Mouse (Mus musculus) retina, postnatal 1 day (tissue): ENCODE measurements around the gene Ercc1.

ENCODE experiments used
- DNase-seq: peaks from one replicate; pipeline ENCODE4 v3.0.0-alpha.2; 2012

The Ercc1 gene

DNA sequence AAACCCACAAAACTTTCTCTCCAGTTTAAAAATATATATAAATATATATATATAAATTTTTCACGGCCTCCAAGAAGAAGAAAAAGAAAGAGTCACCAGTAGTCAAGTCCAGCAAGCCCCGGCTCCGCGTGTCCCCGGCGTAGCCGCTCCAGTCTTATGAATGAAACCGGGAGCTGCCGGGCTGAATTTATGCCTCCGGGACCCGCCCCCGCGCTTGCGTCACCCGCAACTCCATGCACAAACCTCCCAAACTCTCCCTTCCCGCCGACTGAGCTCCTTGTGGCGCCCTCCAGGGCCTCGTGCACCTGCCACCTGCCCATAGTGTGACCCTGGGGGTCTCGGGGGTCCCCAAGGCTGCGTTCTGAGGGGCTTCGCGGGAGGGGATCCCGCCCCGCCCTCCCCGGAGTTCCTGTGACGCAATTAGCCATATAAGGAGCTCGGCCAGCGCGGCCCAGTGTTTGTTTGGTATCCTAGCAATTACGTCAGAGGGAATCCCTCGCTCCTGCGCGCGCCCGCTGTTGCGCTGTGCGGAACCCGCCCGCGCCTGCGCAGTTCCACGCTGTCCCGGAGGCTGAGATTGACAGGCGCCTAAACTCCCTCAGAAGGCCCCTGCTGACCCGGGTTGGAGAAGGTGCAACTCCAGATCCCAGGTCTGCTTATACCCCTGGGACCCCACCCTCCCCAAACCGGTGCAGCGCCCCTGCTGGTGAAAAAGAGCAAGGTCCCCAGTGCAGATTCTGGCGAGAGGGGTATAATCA, 34.5 kb upstream of the Ercc1 start, which contains the start of gene Fosb:
Gene Fosb, minus strand, starts transcription at position 168 of the 758 bp plus-strand sequence.
- peak; percentile 98 for DNase-seq

DNA sequence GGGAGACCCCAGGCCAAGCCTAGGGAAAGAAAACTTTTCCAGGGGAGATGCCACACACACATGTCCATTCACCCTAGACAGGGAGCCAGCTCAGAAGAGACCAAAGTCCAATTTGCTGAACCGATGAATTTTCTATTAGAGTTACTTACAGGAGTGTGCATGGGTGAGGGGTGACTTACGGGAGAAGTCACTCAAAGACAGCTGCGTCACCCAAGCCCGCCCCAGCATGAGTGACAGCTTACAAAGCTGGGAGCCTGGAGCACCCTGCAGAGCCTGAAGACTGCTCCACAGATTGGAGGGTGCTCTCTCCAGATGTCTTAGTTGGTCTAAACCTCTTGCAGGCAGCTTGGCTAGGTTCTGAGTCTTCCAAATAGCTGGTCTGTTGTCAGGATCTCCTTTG, 32.6 kb upstream of the Ercc1 start:
- no peak for DNase-seq

GRCm38 (mm10) chr7:19314033-19314432, 30.5 kb upstream of the Ercc1 start:
- no peak for DNase-seq

DNA sequence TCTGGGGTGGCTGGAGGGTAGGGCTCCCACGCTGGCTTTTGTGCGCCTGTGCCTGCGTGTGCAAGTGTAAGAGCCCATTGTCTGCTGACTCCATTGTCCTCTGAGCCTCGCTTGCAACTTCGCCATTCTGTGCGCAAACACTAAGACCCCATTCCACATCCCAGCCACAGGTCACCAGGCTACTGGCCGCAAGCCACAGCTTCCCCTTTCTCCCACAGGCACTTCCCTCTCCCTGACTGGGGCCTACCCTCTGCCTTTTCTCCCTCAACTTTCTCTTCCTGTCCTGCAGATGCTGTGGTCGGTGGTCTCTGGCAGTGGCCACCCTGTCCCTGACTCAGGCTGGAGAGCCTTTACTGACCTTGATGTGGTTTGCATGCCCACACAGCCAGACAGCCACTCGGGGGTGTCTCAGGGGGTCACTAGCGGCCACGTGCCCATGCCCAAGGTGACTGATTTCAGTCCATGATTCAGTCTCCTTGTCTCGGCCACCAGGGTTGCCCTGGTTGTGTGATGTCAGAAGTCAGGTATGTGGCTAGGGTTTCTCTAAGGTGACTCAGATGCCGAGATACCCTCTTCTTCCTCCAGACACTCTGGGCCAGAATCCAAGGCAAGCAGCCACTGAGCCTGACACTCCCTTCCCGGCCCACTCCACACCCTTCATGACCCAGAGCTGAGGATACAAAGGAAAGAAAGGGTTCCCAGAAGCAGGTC, 28.0 kb upstream of the Ercc1 start:
- peak; percentile 48 for DNase-seq

- no peak for DNase-seq
These were observed 26.4 kb upstream of the Ercc1 start for GRCm38 (mm10) chr7:19318201-19318600.

DNA sequence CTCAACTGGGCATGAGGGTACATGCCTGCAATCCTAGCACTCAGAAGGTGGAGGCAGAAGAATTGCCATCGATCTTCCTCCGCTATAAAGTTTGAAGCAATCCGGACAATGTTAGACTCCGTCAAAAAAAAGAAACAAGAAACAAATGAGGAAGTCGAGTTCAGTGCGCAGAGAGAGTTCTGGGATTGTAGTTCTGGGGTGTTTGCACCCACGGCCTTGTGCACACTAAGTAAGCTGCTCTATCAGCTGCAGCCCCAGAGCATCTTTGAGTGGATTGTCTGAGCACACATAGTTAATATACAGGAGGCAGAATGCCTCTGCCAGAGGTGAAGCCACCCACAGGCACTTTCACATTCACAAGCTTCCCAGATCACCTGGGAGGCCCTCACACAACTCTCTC, 25.9 kb upstream of the Ercc1 start:
- DNase-seq: no peak

DNA sequence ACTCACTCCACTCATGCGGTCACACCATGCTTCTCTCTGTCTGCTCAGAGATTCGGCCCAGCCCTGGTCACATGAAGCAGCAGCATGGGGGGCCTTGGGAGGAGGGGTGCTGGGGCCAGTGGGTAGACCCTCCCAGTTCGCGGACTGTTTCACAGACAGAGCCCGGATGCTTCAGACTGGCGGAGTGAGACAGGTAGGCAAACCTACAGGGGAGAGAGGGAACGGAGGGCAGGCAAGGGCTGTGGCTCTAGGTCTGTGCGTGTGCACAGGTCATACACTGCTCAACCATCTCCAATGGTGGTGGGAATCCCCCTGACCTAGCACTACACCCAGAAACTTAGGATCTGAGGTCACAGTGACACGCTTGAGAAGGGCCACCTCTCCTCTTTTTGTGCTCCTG, 25.1 kb upstream of the Ercc1 start:
- peak; percentile 60 for DNase-seq

- peak; percentile 99 for DNase-seq
These were observed 24.7 kb upstream of the Ercc1 start for GRCm38 (mm10) chr7:19319906-19320305.

DNA sequence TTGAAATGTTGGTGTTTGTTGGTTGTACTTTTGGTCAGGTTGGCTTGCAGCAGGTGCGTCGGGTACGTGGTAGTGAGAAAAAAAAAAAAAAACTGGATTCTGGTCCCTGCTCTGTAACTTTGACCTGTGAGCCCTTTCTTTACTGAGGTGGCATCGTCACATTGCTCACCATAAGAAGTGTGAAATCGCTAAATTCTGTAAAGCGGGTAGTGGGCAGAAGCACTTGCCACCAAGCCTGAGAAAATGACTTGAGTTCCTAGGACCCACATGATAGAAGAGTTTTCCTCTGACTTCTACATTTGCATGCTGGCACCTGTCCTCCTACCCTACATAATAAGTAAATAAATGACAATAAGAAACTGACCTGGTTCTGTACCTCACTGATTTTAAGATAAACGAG, 23.9 kb upstream of the Ercc1 start:
- DNase-seq: no peak

DNA sequence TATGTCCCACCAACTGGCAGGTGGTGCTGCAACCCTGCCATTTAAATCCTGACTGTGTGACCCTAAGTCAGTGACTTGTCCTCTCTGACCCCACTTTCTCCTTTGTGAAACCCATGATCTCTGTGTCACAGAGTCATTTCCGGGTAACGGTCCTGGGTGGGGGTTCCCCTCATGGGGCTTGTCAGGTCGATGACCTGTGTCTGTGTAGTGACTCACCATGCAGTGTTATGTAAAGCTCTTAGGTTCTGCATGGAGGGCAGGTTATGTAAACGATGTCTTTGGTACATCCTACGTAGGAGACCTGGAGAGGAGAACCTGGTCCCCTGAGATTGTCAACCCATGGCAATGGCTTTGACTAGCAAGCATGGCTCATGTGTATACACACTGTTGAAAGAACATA, 23.1 kb upstream of the Ercc1 start:
- DNase-seq: no peak

DNA sequence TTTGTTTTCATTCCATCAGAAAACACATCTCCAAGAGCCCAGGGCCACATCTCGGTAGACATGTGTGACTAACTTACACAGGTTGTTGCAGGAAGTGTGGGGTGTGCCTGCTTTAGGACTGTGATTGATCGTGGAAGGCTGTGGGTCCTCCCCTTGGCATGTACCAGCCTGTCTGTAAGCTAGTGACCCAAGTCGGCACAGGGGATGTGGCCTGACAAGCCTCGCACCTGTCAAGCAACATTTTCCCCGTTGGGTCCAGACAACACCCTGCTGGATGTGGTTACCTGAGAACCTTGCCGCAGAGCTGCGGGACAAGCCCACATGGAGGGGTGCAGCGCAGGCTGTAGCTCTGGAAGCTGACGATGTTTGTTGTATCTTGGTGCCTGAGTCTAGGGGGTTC, 22.1 kb upstream of the Ercc1 start:
- no peak for DNase-seq

- DNase-seq: no peak
These were observed 20.4 kb upstream of the Ercc1 start for GRCm38 (mm10) chr7:19324221-19324620.

DNA sequence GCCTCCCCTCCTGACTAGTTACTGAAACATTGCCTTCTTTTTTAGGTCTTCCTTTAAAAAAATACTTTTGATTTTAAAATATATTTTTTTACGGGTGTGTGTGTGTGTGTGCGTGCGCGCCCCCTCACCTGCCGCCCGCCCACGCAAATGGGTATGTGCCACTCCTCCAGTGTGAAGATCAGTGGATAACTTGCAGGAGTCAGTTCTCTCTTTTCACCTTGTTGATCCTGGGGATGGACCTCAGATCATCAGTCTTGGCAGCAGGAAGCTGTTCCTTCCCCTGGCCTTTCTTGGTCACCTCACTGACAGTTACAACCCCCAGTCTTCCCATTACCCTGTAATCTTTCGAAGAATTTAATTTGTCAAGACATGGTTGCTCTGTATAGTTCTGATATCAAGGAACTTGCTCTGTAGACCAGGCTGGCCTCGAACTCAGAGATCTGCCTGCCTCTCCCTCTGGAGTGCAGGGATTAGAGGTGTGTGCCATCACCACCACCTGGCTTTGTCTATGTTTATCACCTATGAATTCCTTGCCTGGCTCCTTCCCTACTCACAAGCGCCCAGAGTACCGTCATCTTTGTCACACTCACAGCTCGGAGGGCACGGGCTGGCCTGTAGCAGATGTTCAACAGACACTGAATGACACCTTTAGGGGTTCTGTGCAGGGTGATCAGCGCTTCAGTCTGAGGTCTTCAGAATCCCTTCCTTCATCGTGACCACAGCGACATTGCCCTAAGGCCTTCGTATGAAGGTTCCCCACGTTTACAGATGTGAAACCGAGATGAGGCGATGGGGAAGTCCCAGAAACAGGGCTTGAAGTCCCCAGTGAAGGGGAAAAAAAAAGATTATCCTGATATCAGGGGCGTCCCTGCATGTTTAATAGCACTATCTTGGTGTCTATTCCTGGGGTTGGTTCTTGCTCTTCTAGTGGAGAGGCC, 19.0 kb upstream of the Ercc1 start:
- no peak for DNase-seq

DNA sequence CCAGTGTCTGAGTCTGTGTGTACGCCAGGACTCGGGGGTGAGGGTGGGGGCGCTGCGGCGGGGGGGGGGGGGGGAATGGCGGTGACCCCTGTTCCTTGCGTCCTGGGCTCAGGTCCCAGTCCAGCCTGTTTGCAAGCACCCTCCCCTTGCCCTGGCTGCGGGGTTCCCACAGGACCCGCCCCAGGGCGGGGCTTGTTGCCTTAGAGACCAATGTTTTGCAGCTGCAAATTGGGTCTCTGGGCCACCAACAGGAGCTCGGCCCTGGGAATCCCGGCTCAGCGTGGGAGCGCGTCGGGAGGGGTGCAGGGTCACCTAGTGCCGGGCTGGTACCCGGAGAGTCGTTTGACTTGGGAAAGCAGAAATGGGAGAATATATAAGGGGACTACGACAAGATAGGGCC, 18.2 kb upstream of the Ercc1 start:
- peak; percentile 96 for DNase-seq

- peak; percentile 95 for DNase-seq
These were observed 17.4 kb upstream of the Ercc1 start for GRCm38 (mm10) chr7:19327128-19327527.

DNA sequence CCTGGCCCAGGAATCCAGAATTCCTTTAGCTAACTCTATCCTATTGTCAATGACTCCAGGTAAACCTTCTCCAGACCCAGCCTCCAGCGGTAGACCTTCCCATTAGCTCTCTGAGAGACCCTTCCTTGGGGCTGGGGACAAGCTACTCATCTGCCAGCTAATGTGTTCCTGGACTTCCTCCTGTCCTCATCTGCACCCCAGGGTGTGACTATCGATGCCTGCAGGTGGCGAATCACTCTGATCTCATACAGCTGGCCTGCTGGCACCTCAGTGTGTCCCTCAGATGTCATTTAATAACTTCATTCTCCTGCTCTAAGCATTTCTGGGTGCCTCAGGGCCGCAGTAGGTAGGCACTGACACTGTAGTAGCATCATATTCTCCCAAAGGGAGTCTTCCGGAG, 16.8 kb upstream of the Ercc1 start:
- DNase-seq: no peak

GRCm38 (mm10) chr7:19328425-19328824, 16.2 kb upstream of the Ercc1 start:
- peak; percentile 52 for DNase-seq

DNA sequence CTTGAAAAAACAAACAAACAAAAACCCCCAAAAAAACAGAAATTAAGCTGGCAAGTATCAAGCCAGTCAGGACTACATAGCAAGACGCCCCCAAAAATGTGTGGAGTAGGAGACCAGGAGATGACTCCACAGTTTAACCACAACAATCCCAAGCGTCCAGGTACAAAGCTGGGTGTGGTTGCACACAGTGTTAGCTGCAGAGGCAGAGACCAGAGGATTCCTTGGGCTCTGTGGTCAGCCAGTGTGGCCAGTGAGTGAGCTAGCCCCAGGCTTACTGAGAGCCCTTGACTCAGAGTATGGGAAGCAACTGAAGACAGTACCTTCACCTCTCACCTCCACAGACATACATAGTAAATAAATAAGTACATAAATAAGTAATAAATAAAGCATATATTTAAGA, 12.7 kb upstream of the Ercc1 start:
- no peak for DNase-seq

DNA sequence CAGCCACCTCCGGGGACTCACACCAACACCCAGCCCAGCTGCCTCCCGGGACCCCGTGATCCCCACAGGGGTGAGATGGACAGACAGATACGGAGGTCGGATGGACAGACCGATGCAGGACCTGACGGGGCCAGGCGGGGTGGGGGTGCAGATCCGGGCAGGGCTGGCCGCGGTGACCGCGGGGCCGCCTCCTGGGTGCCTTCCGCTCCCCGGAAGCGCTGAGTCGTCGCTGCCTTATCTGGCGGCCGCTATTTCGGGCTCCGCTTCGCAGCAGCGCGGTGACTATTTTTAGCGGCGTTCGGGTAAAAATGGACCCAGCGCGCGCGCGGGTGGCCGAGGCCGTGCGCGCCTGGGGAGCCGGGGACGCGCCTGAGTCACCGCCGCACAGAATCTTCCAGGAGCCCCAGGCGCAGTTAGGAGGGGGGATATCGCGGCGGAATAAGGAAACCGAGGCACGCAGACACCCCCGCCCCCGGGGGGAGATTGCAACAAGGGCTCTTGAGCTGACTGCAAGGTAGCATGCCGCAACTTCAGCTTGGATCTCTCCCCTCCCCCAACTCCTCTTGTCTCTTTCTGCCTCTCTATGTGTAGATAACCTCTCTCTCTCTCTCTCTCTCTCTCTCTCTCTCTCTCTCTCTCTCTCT, 11.7 kb upstream of the Ercc1 start:
- DNase-seq: peak; percentile 75

GRCm38 (mm10) chr7:19335583-19335982, 9.0 kb upstream of the Ercc1 start:
- peak; percentile 45 for DNase-seq

DNA sequence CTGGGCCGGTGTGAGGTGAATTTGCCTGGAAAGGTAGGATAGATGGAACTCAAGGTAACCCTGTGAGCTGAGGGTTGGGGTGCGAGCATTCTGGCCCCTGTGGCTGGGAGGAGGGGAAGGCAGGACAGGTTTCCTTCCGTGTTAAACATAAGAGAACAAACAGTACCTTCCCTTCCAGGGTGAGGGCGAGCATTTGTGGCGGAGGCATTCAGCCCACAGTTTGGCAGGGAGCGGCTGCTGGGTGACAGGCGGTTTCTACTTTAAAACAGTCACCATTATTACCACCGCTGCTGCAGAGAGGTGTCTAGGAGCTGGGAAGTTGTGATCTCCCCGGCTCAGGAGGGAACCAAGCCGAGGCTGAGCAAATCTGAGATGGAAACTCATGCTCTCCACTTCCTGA, 7.5 kb upstream of the Ercc1 start:
- DNase-seq: no peak

- no peak for DNase-seq
These were observed 6.5 kb upstream of the Ercc1 start for GRCm38 (mm10) chr7:19338060-19338459.

DNA sequence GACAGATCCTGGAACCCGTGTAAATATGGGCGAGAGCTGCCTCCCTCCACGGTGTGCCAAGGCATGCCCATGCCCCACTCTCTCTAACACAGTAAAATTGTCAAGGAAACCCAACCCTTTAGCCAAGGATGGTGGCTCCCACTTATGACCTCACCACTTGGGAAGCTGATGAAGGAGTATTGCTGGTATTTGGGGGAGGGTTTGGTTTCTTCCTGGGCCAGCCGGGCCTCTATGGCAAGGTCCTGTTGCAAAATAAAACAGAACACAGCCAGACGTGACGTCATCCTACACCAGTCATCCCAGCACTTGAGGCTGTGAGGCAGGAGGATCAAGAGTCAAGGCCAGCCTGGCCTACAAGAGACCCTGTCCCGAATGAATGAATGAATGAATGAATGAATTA, 6.0 kb upstream of the Ercc1 start:
- no peak for DNase-seq
